Mouse (Mus musculus) cerebellum, adult 2 months (tissue): ENCODE data around the gene Hs2st1. TPM values are rescaled to one million over a fixed set of nuclear protein-coding genes. Genes with fewer than 3 reads are reported as not detected.

ENCODE experiments used
- DNase-seq, 2 experiments: peaks; one replicate each; pipeline ENCODE4 v3.0.0; 2021
- H3K27ac ChIP-seq: fragments of 200-500 bp; 2 replicates; pipeline ENCODE4 v1.5.1; 2012; ENCODE audit warnings: low read length, control low read depth, inconsistent platforms; ENCODE audit not compliant: insufficient read depth
- H3K27me3 ChIP-seq: fragments of 200-500 bp; 2 replicates; pipeline ENCODE4 v1.6.1; 2012; ENCODE audit warnings: inconsistent platforms, mild to moderate bottlenecking, low read length, moderate library complexity; ENCODE audit not compliant: control insufficient read depth, insufficient read depth
- H3K4me1 ChIP-seq: fragments of 200-500 bp; 2 replicates; pipeline ENCODE4 v1.6.1; 2011; ENCODE audit warnings: low read length; ENCODE audit not compliant: control insufficient read depth, insufficient read depth
- H3K4me3 ChIP-seq: fragments of 200-500 bp; replicated peaks from 2 replicates; pipeline ENCODE3; 2011; ENCODE audit warnings: mild to moderate bottlenecking, low read depth, low read length, control low read depth; ENCODE audit not compliant: insufficient read depth
- CTCF ChIP-seq: fragments of 200-500 bp; IDR thresholded peaks from 2 replicates; pipeline ENCODE4 v1.5.1; 2011; ENCODE audit warnings: low read depth, mild to moderate bottlenecking, control low read depth, low read length, moderate library complexity, borderline replicate concordance; ENCODE audit not compliant: insufficient read depth
- POLR2A ChIP-seq: fragments of 200-500 bp; IDR thresholded peaks from 2 replicates; pipeline ENCODE4 v1.6.1; 2011; ENCODE audit warnings: low read length, control low read depth, borderline replicate concordance; ENCODE audit not compliant: insufficient read depth
- WGBS: fragments of 180-500 bp; shearing (Covaris S2); methylation state at CpG from one replicate; pipeline ENCODE4 v1.1.7; 2018; 5-methylcytosine and 5-hydroxymethylcytosine counted together
- polyA plus RNA-seq: library from polyadenylated mRNA; depleted of rRNA; stranded (reverse); fragments of >200 nt; gene quantifications from 2 replicates; pipeline ENCODE4 v1.2.3, GENCODE M21; 2012

The Hs2st1 gene
- polyA plus RNA-seq, 1 experiment = 15.4 TPM

- H3K27me3 ChIP-seq = no peaks in the 10 kb centered on the region
- WGBS = 28% methylated on average over 4 of the region's 4 CpGs
- DNase-seq = peak in 1 of 2 experiments; percentile 1
- H3K27ac ChIP-seq = no peak overlapping the region
- no peak overlapping the region for H3K4me3 ChIP-seq
- peaks cover 8% of the 10 kb centered on the region for H3K4me1 ChIP-seq
- TF ChIP-seq CTCF (no peak), POLR2A (no peak)
Observed at GRCm38 (mm10) chr3:144545832-144546231, 24.1 kb downstream of the Hs2st1 start.

GRCm38 (mm10) chr3:144545152-144545551, 24.8 kb downstream of the Hs2st1 start:
- WGBS = 62% methylated on average over 7 of the region's 7 CpGs
- Histone ChIP-seq H3K27me3 (no peaks in the 10 kb centered on the region), H3K4me3 (no peak overlapping the region), H3K4me1 (peaks cover 8% of the 10 kb centered on the region), H3K27ac (no peak overlapping the region)
- TF ChIP-seq CTCF = no peak
- DNase-seq = peak in 1 of 2 experiments; percentile 2

- Histone ChIP-seq H3K4me3 (no peak overlapping the region), H3K27me3 (no peaks in the 10 kb centered on the region), H3K27ac (no peak overlapping the region), H3K4me1 (peaks cover 10% of the 10 kb centered on the region)
- DNase-seq = no peak
- WGBS = 80% methylated on average over 6 of the region's 6 CpGs
- no peak for TF ChIP-seq CTCF
- no peak for TF ChIP-seq POLR2A
Observed at GRCm38 (mm10) chr3:144541906-144542438, 28.0 kb downstream of the Hs2st1 start.

GRCm38 (mm10) chr3:144540805-144541204, 29.2 kb downstream of the Hs2st1 start:
- no peak for DNase-seq
- Histone ChIP-seq H3K27ac (no peak overlapping the region), H3K4me3 (no peak overlapping the region), H3K27me3 (no peaks in the 10 kb centered on the region), H3K4me1 (peaks cover 6% of the 10 kb centered on the region)
- TF ChIP-seq POLR2A (no peak), CTCF (no peak)
- 61% methylated on average over 3 of the region's 3 CpGs for WGBS

GRCm38 (mm10) chr3:144539051-144539450, 30.9 kb downstream of the Hs2st1 start:
- TF ChIP-seq POLR2A = no peak
- no peak for TF ChIP-seq CTCF
- no peak overlapping the region for H3K4me3 ChIP-seq
- H3K4me1 ChIP-seq = peaks cover 6% of the 10 kb centered on the region
- H3K27me3 ChIP-seq = no peaks in the 10 kb centered on the region
- no peak overlapping the region for H3K27ac ChIP-seq
- DNase-seq = no peak
- WGBS = 60% methylated on average over 3 of the region's 3 CpGs

- TF ChIP-seq POLR2A (no peak), CTCF (no peak)
- Histone ChIP-seq H3K4me3 (no peak overlapping the region), H3K27ac (no peak overlapping the region), H3K27me3 (no peaks in the 10 kb centered on the region), H3K4me1 (peaks cover 8% of the 10 kb centered on the region)
- WGBS = 10% methylated on average over 7 of the region's 7 CpGs
- DNase-seq = peak; percentile 26 to 58
Observed at GRCm38 (mm10) chr3:144537078-144537855, 32.7 kb downstream of the Hs2st1 start.

GRCm38 (mm10) chr3:144535056-144535455, 34.9 kb downstream of the Hs2st1 start:
- DNase-seq = no peak
- 98% methylated on average over 4 of the region's 4 CpGs for WGBS
- Histone ChIP-seq H3K4me3 (no peak overlapping the region), H3K27ac (no peak overlapping the region), H3K27me3 (no peaks in the 10 kb centered on the region), H3K4me1 (peaks cover 19% of the 10 kb centered on the region)
- no peak for TF ChIP-seq POLR2A
- TF ChIP-seq CTCF = no peak

GRCm38 (mm10) chr3:144531023-144531422, 39.0 kb downstream of the Hs2st1 start:
- no peak for TF ChIP-seq POLR2A
- no peak for TF ChIP-seq CTCF
- Histone ChIP-seq H3K4me1 (peaks cover 16% of the 10 kb centered on the region), H3K27me3 (no peaks in the 10 kb centered on the region), H3K4me3 (peak overlapping the region; percentile 34), H3K27ac (no peak overlapping the region; the same call in 1 of the 2 replicates)
- 3% methylated on average over 5 of the region's 5 CpGs for WGBS
- DNase-seq = peak; percentile 63 to 80
